Mouse (Mus musculus) embryonic facial prominence, embryonic 14.5 days (tissue): ENCODE results near the gene Anks6. TPM values are rescaled to one million over a fixed set of nuclear protein-coding genes. Genes with fewer than 3 reads are reported as not detected.
"Not testable (repeated sequence)": the region's sequence is repeated elsewhere in the genome, so short reads cannot be mapped to it uniquely, and the experiment has no call there.

ENCODE experiments used
- ATAC-seq: fragments of 200-750 bp; cut with Nextera tagmentation; 2 replicates; pipeline ENCODE4 v1.8.0; 2017; ENCODE audit warnings: low read depth, moderate number of reproducible peaks, moderate TSS enrichment
- DNase-seq: peaks from one replicate; pipeline ENCODE4 v3.0.0-alpha.2; 2015; ENCODE audit warnings: low spot score
- H3K27ac ChIP-seq: fragments of 300-500 bp; sonication (generic); replicated peaks from 2 replicates; pipeline ENCODE4 v1.5.1; 2014; ENCODE audit warnings: low read depth, mild to moderate bottlenecking, low read length, moderate library complexity
- H3K27me3 ChIP-seq: fragments of 300-500 bp; sonication (generic); replicated peaks from 2 replicates; pipeline ENCODE4 v1.6.1; 2014; ENCODE audit warnings: low read length; ENCODE audit not compliant: control insufficient read depth, insufficient read depth
- H3K36me3 ChIP-seq: fragments of 300-500 bp; sonication (generic); 2 replicates; pipeline ENCODE4 v1.6.1; 2014; ENCODE audit warnings: low read length, mixed read lengths; ENCODE audit not compliant: control insufficient read depth, insufficient read depth
- H3K4me1 ChIP-seq: fragments of 300-500 bp; sonication (generic); 2 replicates; pipeline ENCODE4 v1.6.1; 2014; ENCODE audit warnings: antibody characterized with exemption, low read length; ENCODE audit not compliant: control insufficient read depth, insufficient read depth
- H3K4me2 ChIP-seq: fragments of 300-500 bp; sonication (generic); 2 replicates; pipeline ENCODE4 v1.6.1; 2014; ENCODE audit warnings: low read depth, mild to moderate bottlenecking, low read length, moderate library complexity, mixed read lengths
- H3K4me3 ChIP-seq: fragments of 300-500 bp; sonication (generic); 2 replicates; pipeline ENCODE4 v1.5.1; 2014; ENCODE audit warnings: low read depth, mild to moderate bottlenecking, low read length
- H3K9ac ChIP-seq: fragments of 300-500 bp; sonication (generic); 2 replicates; pipeline ENCODE4 v1.6.1; 2014; ENCODE audit warnings: low read depth, mild to moderate bottlenecking, low read length, moderate library complexity, mixed read lengths
- H3K9me3 ChIP-seq: fragments of 300-500 bp; sonication (generic); 2 replicates; pipeline ENCODE4 v1.6.1; 2016; ENCODE audit warnings: low read length; ENCODE audit not compliant: control insufficient read depth
- WGBS: fragments of 180-500 bp; shearing (Covaris S2); extraction: QIAGEN DNeasy Blood & Tissue Kit; methylation state at CpG from one replicate; pipeline ENCODE4 v1.1.7; 2014; 5-methylcytosine and 5-hydroxymethylcytosine counted together
- polyA plus RNA-seq: library from polyadenylated mRNA; unstranded; fragments of >200 nt; fragmentation: Nextera tagmentation; extraction: Ambion mirVana; gene quantifications from 2 replicates; pipeline ENCODE4 v1.2.1, GENCODE M21; 2014

Gene Anks6
- polyA plus RNA-seq, 1 experiment from 2014 or later = 5.9 TPM

GRCm38 (mm10) chr4:47080647-47081010, 23.4 kb upstream of the Anks6 start:
- Histone ChIP-seq H3K36me3 (no peaks in the 10 kb centered on the region), H3K9ac (no peak overlapping the region), H3K4me1 (no peaks in the 10 kb centered on the region), H3K27me3 (no peaks in the 10 kb centered on the region), H3K27ac (no peak overlapping the region), H3K9me3 (no peaks in the 10 kb centered on the region), H3K4me3 (no peak overlapping the region), H3K4me2 (no peak overlapping the region)
- DNase-seq = no peak
- ATAC-seq = no peak
- 90% methylated on average over 4 of the region's 4 CpGs for WGBS

- Histone ChIP-seq H3K4me2 (no peak overlapping the region), H3K4me1 (no peaks in the 10 kb centered on the region), H3K27me3 (no peaks in the 10 kb centered on the region), H3K9me3 (no peaks in the 10 kb centered on the region), H3K36me3 (no peaks in the 10 kb centered on the region), H3K9ac (no peak overlapping the region), H3K4me3 (no peak overlapping the region), H3K27ac (no peak overlapping the region)
- 88% methylated on average over 17 of the region's 17 CpGs for WGBS
- no peak for DNase-seq
- no peak for ATAC-seq
These were observed 22.9 kb upstream of the Anks6 start for GRCm38 (mm10) chr4:47079997-47080646.

- no peak overlapping the region for H3K4me3 ChIP-seq
- no peak overlapping the region for H3K4me2 ChIP-seq
- H3K27ac ChIP-seq = no peak overlapping the region
- no peaks in the 10 kb centered on the region for H3K36me3 ChIP-seq
- DNase-seq (peak; percentile 39), ATAC-seq (peak; percentile 41)
- 27% methylated on average over 2 of the region's 2 CpGs for WGBS
- H3K9me3 ChIP-seq = no peaks in the 10 kb centered on the region
- no peaks in the 10 kb centered on the region for H3K27me3 ChIP-seq
- H3K9ac ChIP-seq = no peak overlapping the region
- no peaks in the 10 kb centered on the region for H3K4me1 ChIP-seq
These were observed 17.8 kb upstream of the Anks6 start for GRCm38 (mm10) chr4:47075054-47075453.

- no peak for DNase-seq
- H3K9ac ChIP-seq = no peak overlapping the region
- no peaks in the 10 kb centered on the region for H3K27me3 ChIP-seq
- peaks cover 10% of the 10 kb centered on the region; the same call in 1 of the 2 replicates for H3K4me1 ChIP-seq
- no peak overlapping the region for H3K27ac ChIP-seq
- H3K4me2 ChIP-seq = no peak overlapping the region
- ATAC-seq = no peak
- no peaks in the 10 kb centered on the region for H3K9me3 ChIP-seq
- no peaks in the 10 kb centered on the region for H3K36me3 ChIP-seq
- 0% methylated on average over 1 of the region's 1 CpGs for WGBS
- H3K4me3 ChIP-seq = no peak overlapping the region
These were observed 3.7 kb upstream of the Anks6 start for GRCm38 (mm10) chr4:47060900-47061299.

- DNase-seq = no peak
- ATAC-seq = peak; percentile 16; the same call in 1 of the 2 replicates
- H3K27ac ChIP-seq = no peak overlapping the region; the same call in 1 of the 2 replicates
- H3K4me3 ChIP-seq = peak overlapping the region; percentile 83
- 36% methylated on average over 24 of the region's 25 CpGs for WGBS
- H3K27me3 ChIP-seq = no peaks in the 10 kb centered on the region
- H3K4me2 ChIP-seq = peak overlapping the region; percentile 73
- no peaks in the 10 kb centered on the region for H3K9me3 ChIP-seq
- H3K4me1 ChIP-seq = peaks cover 10% of the 10 kb centered on the region; the same call in 1 of the 2 replicates
- peak overlapping the region; percentile 85 for H3K9ac ChIP-seq
- no peaks in the 10 kb centered on the region for H3K36me3 ChIP-seq
These were observed 491 bp upstream of the Anks6 start for GRCm38 (mm10) chr4:47057510-47058325.

- Histone ChIP-seq H3K27me3 (no peaks in the 10 kb centered on the region), H3K9ac (no peak overlapping the region), H3K4me1 (peaks cover 16% of the 10 kb centered on the region), H3K9me3 (no peaks in the 10 kb centered on the region), H3K4me3 (no peak overlapping the region), H3K4me2 (no peak overlapping the region), H3K36me3 (no peaks in the 10 kb centered on the region), H3K27ac (no peak overlapping the region)
- WGBS = 95% methylated on average over 6 of the region's 6 CpGs
- DNase-seq (no peak), ATAC-seq (no peak)
These were observed 1.6 kb downstream of the Anks6 start for GRCm38 (mm10) chr4:47055570-47056080.

GRCm38 (mm10) chr4:47055170-47055569, 2.1 kb downstream of the Anks6 start:
- ATAC-seq = not testable (repeated sequence)

GRCm38 (mm10) chr4:47051905-47052304, 5.3 kb downstream of the Anks6 start:
- Histone ChIP-seq H3K36me3 (no peaks in the 10 kb centered on the region), H3K4me3 (no peak overlapping the region), H3K4me2 (no peak overlapping the region), H3K4me1 (peaks cover 13% of the 10 kb centered on the region), H3K27me3 (no peaks in the 10 kb centered on the region), H3K27ac (no peak overlapping the region), H3K9ac (no peak overlapping the region), H3K9me3 (no peaks in the 10 kb centered on the region)
- ATAC-seq = no peak
- DNase-seq = no peak
- WGBS = 59% methylated on average over 9 of the region's 9 CpGs

More at GRCm38 (mm10) chr4:47055170-47055569, 2.1 kb downstream of the Anks6 start:
- not testable (repeated sequence) for H3K27me3 ChIP-seq, H3K9me3 ChIP-seq, H3K9ac ChIP-seq, DNase-seq, H3K4me2 ChIP-seq, H3K27ac ChIP-seq, H3K36me3 ChIP-seq, H3K4me3 ChIP-seq
- H3K4me1 ChIP-seq = peaks cover 19% of the 10 kb centered on the region
- WGBS = 92% methylated on average over 9 of the region's 9 CpGs
